Mouse (Mus musculus) neural tube, embryonic 13.5 days (tissue): ENCODE data around the gene Hoxa7. TPM values are rescaled to one million over a fixed set of nuclear protein-coding genes. Genes with fewer than 3 reads are reported as not detected.

Source experiments
- ATAC-seq: fragments of 200-750 bp; cut with Nextera tagmentation; 2 replicates; pipeline ENCODE4 v1.8.0; 2017; ENCODE audit warnings: low read depth, mild to moderate bottlenecking, moderate TSS enrichment, moderate library complexity
- H3K27ac ChIP-seq: fragments of 300-500 bp; sonication (generic); replicated peaks from 2 replicates; pipeline ENCODE4 v1.5.1; 2015; ENCODE audit warnings: moderate library complexity, mild to moderate bottlenecking, inconsistent platforms
- H3K27me3 ChIP-seq: fragments of 300-500 bp; sonication (generic); 2 replicates; pipeline ENCODE4 v1.6.1; 2015; ENCODE audit warnings: mild to moderate bottlenecking, inconsistent platforms
- H3K36me3 ChIP-seq: fragments of 300-500 bp; sonication (generic); 2 replicates; pipeline ENCODE4 v1.6.1; 2015; ENCODE audit warnings: mild to moderate bottlenecking, inconsistent platforms
- H3K4me1 ChIP-seq: fragments of 300-500 bp; sonication (generic); replicated peaks from 2 replicates; pipeline ENCODE4 v1.6.1; 2015; ENCODE audit warnings: inconsistent platforms
- H3K4me2 ChIP-seq: fragments of 300-500 bp; sonication (generic); 2 replicates; pipeline ENCODE4 v1.6.1; 2015; ENCODE audit warnings: inconsistent platforms, mild to moderate bottlenecking, moderate library complexity
- H3K4me3 ChIP-seq: fragments of 300-500 bp; sonication (generic); 2 replicates; pipeline ENCODE4 v1.5.1; 2015; ENCODE audit warnings: mild to moderate bottlenecking, inconsistent platforms
- H3K9ac ChIP-seq: fragments of 300-500 bp; sonication (generic); 2 replicates; pipeline ENCODE4 v1.6.1; 2015; ENCODE audit warnings: moderate library complexity, mild to moderate bottlenecking, inconsistent platforms
- H3K9me3 ChIP-seq: fragments of 300-500 bp; sonication (generic); 2 replicates; pipeline ENCODE4 v1.6.1; 2016; ENCODE audit warnings: inconsistent platforms
- WGBS: fragments of 180-500 bp; shearing (Covaris S2); methylation state at CpG from one replicate; pipeline ENCODE4 v1.1.7; 2015; 5-methylcytosine and 5-hydroxymethylcytosine counted together
- polyA plus RNA-seq: library from polyadenylated mRNA; unstranded; fragments of >200 nt; fragmentation: Nextera tagmentation; extraction: Ambion mirVana; gene quantifications from 2 replicates; pipeline ENCODE4 v1.2.1, GENCODE M21; 2015

Gene Hoxa7
- polyA plus RNA-seq, 1 experiment from 2014 or later = 125 TPM

DNA sequence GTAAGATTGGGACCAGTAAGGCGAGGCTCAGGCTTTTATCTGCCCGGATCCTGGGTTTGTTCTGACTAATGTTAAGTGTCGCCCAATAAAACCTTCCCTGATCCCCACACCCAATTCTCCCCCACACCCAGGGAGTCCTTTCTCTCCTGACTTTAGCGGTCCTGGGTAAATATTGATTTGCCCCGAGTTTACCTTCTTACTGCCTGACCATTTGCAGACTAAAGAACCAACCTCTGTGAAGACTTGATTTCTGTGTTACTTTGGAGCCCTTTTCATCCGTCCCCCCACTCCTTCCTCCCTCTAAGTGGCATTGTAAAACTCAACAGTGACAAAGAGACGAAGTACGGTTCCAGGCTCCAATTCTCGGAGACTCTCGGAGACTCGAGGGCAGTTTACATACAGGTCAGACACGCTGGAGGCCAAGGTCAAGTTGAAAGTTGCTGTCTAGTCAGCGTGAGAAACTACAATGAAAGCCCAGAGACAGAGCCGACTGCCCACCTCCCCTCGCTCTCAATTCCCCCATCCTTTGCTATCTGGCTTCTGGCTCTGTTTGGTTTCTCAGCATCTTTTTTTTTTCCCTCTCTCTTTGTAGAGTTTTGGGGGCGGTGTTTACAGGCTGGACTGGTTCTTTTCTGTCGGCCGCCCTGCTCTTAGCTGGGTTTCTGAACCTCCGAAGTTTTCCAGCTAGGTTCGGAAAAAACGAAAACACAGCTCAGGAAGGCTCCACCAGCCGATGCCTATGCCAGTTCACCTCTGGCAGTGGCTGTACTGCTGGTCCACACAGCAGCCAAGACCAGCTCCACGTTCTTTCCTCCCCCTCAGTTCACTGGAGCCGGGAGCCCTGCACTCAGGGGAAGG is 41.0 kb upstream of the Hoxa7 start:
- no peak overlapping the region for H3K4me3 ChIP-seq

DNA sequence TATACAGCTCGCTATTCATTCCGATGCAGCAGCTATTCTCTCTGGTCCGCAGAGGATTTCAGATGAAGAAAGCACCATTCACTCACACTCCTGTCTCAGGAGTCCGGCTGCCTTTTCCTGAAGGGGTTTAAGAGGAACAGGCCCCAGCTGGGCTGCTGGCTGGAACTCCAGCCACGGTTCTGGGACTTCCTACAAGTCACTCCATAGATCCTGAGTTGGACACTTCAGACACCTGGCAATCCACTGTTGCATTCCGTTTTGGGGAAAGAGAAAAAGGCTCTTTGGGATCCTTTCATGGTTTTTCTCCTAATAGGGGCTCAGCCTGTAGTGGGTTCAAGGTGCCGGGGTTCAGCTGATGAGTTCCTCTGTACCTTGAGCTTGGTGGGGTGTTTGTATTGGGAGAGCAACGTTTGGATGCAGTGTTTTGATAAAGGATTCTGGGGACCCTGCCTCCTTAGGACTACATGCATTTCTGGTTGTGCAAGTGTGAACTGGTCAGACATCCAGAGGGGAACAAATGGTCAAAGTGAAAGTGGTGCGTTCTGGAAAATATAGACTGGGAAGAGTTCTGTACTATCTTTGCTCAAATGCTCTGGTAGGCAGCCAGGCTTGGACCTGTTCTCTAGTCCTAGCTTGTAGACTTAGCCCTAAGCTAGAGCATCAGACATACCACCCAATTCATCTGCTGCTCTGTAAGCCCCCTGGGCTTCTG is 40.3 kb upstream of the Hoxa7 start:
- H3K27ac ChIP-seq = no peak overlapping the region
- no peaks in the 10 kb centered on the region for H3K36me3 ChIP-seq
- 3% methylated on average over 9 of the region's 9 CpGs for WGBS
- no peak overlapping the region for H3K4me3 ChIP-seq
- no peak for ATAC-seq
- no peak overlapping the region for H3K9ac ChIP-seq
- H3K4me2 ChIP-seq = no peak overlapping the region
- peaks cover 91% of the 10 kb centered on the region for H3K27me3 ChIP-seq
- peaks cover 8% of the 10 kb centered on the region; the same call in 1 of the 2 replicates for H3K4me1 ChIP-seq
- H3K9me3 ChIP-seq = no peaks in the 10 kb centered on the region

More for the DNA sequence above, 41.0 kb upstream of the Hoxa7 start:
- Histone ChIP-seq H3K9ac (no peak overlapping the region), H3K27me3 (peaks cover 90% of the 10 kb centered on the region), H3K36me3 (no peaks in the 10 kb centered on the region), H3K4me1 (peaks cover 8% of the 10 kb centered on the region; the same call in 1 of the 2 replicates), H3K9me3 (no peaks in the 10 kb centered on the region), H3K27ac (no peak overlapping the region), H3K4me2 (no peak overlapping the region)
- ATAC-seq = no peak
- WGBS = 1% methylated on average over 24 of the region's 24 CpGs

DNA sequence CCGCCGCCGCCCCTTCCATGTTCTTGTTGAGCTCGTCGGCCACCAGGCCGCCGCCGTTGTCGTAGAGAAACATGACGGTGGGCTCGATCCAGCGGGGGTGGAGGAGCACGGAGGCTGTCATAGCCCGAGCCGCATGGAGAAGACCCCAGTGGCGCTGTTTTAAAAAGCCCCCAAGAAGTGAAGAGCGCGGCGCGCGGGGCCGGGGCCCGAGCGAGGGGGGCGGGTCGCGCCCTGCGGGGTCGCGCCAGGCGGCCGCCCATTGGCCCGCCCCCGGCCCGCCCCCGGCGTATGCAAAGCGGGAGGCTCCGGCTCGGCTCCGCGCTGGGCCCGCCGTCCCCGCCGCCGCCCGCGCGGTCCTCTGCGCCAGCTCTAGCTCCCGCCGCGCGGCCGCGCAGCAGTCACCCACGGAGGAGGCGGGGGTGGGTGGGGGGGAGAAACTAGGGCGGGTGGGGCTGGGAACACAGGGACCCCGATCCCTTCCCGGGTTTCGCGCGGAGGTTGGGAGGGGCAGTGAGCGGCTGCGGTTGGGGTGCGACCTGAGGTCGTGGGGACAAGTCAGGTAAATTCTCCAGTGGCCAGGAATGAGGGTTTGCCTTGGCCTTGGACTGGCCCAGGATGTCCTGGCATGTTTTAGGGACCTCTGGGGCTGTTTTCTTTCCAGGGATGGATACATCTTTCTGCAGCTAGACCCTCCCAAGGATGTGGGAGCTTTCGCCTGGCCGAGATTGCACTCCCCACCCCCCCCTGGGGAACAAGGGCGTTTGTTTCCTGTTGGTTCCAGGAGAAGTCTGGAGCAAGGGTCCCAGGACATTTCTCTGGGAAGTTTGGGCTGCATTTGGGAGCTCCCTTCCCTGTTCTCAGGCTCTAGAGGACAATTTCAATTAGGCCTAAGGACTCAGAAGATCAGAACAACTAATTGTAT is 39.3 kb upstream of the Hoxa7 start, which contains the start of gene Hoxa13:
Gene Hoxa13, minus strand, starts transcription at position 227 of the 922 bp plus-strand sequence.
- Histone ChIP-seq H3K9ac (no peak within 1 kb of the TSS), H3K4me2 (peak within 1 kb of the TSS; percentile 46), H3K27ac (no peak within 1 kb of the TSS), H3K4me1 (peaks cover 8% of the 10 kb centered on the region; the same call in 1 of the 2 replicates), H3K4me3 (peak within 1 kb of the TSS; percentile 26), H3K9me3 (no peaks in the 10 kb centered on the region), H3K27me3 (peaks cover 89% of the 10 kb centered on the region), H3K36me3 (no peaks in the 10 kb centered on the region)
- no peak for ATAC-seq
- WGBS = 1% methylated on average over 48 of the region's 72 CpGs

DNA sequence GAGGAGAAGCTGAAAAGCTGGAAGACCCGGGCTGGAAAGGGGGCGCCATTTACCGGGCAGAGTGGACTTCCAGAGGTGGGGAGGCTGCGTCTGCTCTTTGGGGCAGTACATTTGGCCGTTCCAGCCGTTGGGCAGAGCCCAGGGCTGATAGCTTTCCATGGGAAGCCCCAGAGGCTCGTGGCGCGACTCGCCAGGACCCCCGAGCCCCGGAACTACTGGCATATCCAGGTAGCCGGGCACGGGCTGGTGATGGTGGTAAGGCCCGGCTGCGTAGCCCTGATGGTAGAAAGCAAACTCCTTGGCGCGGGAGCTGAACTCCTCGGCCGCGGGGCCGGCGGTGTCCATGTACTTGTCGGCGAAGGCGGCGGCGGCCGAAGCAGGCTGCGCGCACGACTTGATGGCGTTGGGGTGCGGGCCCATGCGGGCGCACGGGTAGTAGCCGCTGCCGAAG is 38.2 kb upstream of the Hoxa7 start:
- H3K9ac ChIP-seq = no peak overlapping the region
- H3K36me3 ChIP-seq = no peaks in the 10 kb centered on the region
- peak overlapping the region; percentile 26 for H3K4me3 ChIP-seq
- H3K27ac ChIP-seq = no peak overlapping the region
- H3K4me1 ChIP-seq = peaks cover 8% of the 10 kb centered on the region; the same call in 1 of the 2 replicates
- no peaks in the 10 kb centered on the region for H3K9me3 ChIP-seq
- WGBS = under 1% methylated on average over 36 of the region's 39 CpGs
- H3K4me2 ChIP-seq = peak overlapping the region; percentile 46
- no peak for ATAC-seq
- peaks cover 87% of the 10 kb centered on the region for H3K27me3 ChIP-seq

DNA sequence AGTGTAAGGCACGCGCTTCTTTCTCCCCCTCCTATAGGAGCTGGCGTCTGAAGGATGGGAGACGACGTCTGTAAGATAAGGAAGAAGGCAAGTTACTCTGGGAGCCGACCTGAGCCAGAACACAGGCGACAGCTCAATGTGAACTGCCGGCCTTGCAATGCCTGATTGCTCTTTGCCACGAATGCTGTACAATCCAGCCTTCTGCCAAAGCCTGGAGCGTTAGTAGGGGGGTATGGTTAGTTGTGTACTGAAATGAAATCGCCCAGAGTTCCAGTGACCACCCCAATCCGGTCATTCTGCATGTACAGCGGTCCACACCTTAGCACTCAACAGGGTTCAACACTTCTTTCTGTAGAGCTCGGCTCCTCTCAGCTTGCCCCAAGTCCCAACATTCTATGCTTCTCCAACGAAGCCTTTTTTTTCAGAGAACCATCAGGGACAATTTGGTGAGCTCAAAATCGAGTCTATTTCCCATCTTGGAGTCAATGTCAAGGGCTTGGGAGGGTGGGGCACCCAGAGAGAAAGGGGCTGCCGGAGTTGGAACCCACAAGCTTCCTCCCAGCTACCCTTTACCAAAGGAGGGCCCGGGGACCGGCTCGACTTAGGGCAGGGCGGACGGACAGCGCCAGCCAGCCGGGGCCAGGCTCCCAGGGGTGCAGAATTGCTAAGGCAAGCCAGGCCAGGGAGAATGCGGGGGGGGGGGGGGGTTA is 37.6 kb upstream of the Hoxa7 start:
- no peak overlapping the region for H3K4me3 ChIP-seq
- H3K27me3 ChIP-seq = peaks cover 86% of the 10 kb centered on the region
- H3K9ac ChIP-seq = no peak overlapping the region
- no peaks in the 10 kb centered on the region for H3K9me3 ChIP-seq
- H3K27ac ChIP-seq = no peak overlapping the region
- no peaks in the 10 kb centered on the region for H3K36me3 ChIP-seq
- no peak overlapping the region for H3K4me2 ChIP-seq
- H3K4me1 ChIP-seq = peaks cover 8% of the 10 kb centered on the region; the same call in 1 of the 2 replicates
- ATAC-seq = no peak
- under 1% methylated on average over 24 of the region's 25 CpGs for WGBS

DNA sequence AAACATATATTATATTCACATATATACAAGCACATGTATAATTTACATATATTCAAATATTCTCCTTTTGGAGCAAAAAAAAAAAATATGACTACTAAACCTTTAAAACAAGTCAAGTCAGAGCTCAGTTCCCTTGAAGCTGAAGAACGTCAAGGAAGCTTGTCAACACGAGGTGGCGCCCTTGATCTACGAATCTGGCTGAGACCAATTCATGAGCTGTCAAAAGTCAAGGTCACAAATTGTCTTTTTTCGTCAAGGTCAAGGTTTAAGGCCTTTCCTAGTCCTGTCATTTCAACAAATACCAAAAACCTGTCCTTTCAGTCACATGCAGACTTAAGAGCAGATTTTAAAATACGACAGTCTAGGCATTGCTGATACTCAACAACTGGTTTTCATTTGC is 35.3 kb upstream of the Hoxa7 start:
- Histone ChIP-seq H3K4me3 (no peak overlapping the region), H3K4me1 (peaks cover 8% of the 10 kb centered on the region; the same call in 1 of the 2 replicates), H3K4me2 (no peak overlapping the region), H3K27me3 (peaks cover 85% of the 10 kb centered on the region), H3K27ac (no peak overlapping the region), H3K9me3 (no peaks in the 10 kb centered on the region), H3K36me3 (no peaks in the 10 kb centered on the region), H3K9ac (no peak overlapping the region)
- ATAC-seq = no peak
- WGBS = under 1% methylated on average over 6 of the region's 6 CpGs

DNA sequence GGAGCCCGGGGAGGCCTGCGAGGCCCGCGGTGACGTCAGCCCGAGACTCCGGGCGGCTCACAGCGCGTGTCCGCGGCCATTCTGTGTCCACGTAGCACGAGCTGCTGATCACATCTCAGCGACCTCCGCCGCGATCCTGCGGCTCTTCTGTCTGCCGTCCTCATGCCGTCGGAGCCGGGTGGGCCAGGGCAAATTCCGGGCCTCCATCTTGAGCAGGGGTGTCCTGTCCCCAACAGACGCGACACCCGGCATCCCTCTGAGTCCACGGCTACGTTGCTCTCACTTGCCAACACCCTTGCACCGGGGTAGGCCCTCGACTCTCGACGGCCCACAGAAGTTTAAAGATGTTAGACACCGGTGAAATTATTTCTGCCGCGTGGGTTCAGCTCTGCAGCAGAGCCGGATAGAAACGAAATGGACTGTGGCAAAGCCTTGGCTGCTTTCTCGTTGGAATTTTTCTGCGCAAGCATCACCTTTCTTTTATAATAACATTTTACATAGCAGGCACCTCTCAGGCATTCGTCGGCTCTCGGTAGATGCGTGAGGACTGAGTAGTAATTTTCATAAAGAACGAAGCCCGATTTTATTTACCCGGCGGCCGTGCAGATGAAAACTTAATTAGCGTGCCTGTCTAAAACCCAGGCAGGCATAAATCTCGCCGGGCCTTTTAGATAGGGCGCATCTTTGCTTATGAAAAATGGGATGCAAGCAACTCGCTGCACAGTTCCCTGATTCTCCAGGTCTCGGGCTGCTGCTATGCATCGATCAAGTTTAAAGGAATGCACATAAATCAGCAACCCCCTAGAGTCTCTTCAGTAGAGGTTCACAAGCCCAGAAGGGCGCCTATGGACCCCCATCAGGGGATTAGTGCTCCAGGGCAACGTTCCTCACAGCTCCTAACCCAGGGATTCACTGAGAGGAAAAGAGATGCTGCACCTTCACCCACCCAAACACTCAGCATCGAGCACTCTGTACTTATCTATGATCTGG is 32.2 kb upstream of the Hoxa7 start:
- under 1% methylated on average over 59 of the region's 59 CpGs for WGBS
- no peak for ATAC-seq
- H3K4me3 ChIP-seq = peak overlapping the region; percentile 7

DNA sequence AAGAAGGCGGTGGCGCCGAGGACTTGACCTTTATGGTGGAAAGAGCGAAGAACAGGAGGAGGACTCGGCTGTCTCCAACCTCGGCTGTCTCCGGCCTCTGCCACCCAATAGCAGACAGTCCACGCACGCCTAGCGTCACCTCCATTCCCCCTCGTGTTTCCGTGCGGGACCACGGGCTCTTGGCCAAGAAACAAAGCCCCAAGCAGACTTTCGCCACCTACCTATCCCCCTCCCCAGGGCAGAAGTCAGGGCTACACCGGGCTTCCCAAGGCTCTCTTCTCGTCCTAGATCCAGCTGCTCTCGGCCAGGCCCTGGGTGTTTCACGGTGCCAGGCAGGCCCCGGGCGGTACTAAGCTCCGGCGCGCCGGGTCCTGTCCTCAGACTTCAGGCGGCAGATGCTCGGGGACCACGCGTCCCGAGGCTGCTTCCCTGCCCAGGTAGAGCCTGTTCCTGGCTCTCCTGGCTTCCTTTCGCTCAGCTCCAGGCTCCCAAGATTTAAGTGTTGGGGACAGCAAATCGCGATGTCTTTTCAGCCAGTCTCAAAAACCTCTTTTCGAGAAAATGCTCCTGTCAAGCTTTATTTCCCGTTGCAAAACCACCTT is 31.2 kb upstream of the Hoxa7 start:
- peak overlapping the region; percentile 22; the same call in 1 of the 2 replicates for H3K4me2 ChIP-seq
- peak overlapping the region; percentile 17; the same call in 1 of the 2 replicates for H3K9ac ChIP-seq
- no peak overlapping the region; the same call in 1 of the 2 replicates for H3K27ac ChIP-seq
- H3K27me3 ChIP-seq = peaks cover 92% of the 10 kb centered on the region
- peak overlapping the region; percentile 7 for H3K4me3 ChIP-seq
- WGBS = under 1% methylated on average over 35 of the region's 35 CpGs
- no peaks in the 10 kb centered on the region for H3K36me3 ChIP-seq
- no peaks in the 10 kb centered on the region for H3K9me3 ChIP-seq
- no peak for ATAC-seq
- no peaks in the 10 kb centered on the region; the same call in none of the 2 replicates for H3K4me1 ChIP-seq

More for the DNA sequence above, 32.2 kb upstream of the Hoxa7 start:
- H3K27me3 ChIP-seq = peaks cover 92% of the 10 kb centered on the region
- no peaks in the 10 kb centered on the region; the same call in none of the 2 replicates for H3K4me1 ChIP-seq
- peak overlapping the region; percentile 22; the same call in 1 of the 2 replicates for H3K4me2 ChIP-seq
- no peaks in the 10 kb centered on the region for H3K9me3 ChIP-seq
- no peak overlapping the region for H3K27ac ChIP-seq
- no peak overlapping the region for H3K9ac ChIP-seq
- no peaks in the 10 kb centered on the region for H3K36me3 ChIP-seq

DNA sequence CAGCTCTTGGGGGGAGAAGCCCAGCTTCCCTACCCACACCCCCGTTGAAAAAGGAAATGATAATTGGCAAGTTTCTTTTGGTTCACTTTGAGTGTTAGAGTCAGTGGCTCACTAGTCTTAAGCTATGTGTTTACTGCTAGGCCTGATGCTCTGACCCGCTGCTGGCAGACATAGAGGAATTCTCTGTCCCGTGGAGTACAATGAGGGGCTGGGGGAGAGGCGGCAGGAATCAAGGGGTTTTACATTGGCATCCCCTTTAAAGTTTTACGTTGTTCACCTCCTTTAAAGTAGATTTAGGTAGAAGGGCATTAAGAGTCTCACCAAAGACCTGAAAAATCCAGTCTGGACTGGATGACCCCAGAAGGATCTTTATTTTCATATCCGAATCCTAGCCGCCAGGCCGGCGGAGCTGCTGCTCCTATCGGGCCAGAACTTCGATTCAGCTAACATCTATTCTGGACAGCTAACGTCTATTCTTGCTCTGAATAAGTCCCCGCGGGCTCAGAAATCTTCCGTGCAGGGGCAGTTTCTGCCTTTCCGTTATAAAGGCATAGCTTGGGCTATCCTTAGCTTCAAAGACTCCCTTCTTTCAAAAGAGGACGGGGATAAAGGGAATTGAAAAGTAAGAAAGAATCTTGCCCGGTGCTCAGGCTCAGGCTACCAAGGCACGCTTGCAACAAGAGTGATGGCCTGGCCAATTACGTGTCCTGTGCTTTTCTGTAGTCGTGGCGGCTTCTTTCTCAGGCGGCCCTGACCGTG is 30.5 kb upstream of the Hoxa7 start:
- H3K9ac ChIP-seq = peak overlapping the region; percentile 17; the same call in 1 of the 2 replicates
- peak overlapping the region; percentile 33; the same call in 1 of the 2 replicates for H3K27ac ChIP-seq
- H3K27me3 ChIP-seq = peaks cover 92% of the 10 kb centered on the region
- no peak for ATAC-seq
- 2% methylated on average over 24 of the region's 24 CpGs for WGBS
- no peaks in the 10 kb centered on the region; the same call in none of the 2 replicates for H3K4me1 ChIP-seq
- H3K9me3 ChIP-seq = no peaks in the 10 kb centered on the region
- peak overlapping the region; percentile 22; the same call in 1 of the 2 replicates for H3K4me2 ChIP-seq
- no peaks in the 10 kb centered on the region for H3K36me3 ChIP-seq
- H3K4me3 ChIP-seq = peak overlapping the region; percentile 7
